Mouse (Mus musculus): ENCODE measurements around the gene Pabpn1. TPM values are rescaled to one million over a fixed set of nuclear protein-coding genes. Genes with fewer than 3 reads are reported as not detected.
A peak's percentile ranks its signal among the peaks of the same experiment; 100 is the strongest.

Pabpn1 gene
- polyA plus RNA-seq, 1 experiment from 2014 or later: 162 TPM

DNA sequence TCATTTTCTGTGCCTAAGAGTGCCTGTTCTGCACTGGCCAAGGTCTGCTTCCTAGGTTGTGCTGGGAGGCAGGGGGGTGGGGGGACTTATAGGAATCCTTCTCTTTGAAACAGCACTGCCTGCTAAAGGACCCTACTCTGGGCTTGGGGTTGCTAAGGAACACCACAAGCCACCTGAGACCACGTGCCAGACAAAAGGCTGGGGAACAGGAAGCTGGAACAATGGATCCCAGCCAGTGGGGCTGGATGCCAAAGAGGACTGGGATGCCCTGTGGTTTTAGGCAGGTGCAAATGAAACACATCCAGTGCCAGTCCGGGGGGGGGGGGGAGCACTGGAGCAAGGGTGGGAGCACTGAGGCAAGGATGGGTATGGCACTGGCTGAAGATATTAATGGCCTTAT, 38.1 kb downstream of the Pabpn1 start:
- no peak overlapping the region for H3K27ac ChIP-seq
- no peak overlapping the region for H3K4me3 ChIP-seq
- H3K36me3 ChIP-seq: no peaks in the 10 kb centered on the region
- peaks cover 45% of the 10 kb centered on the region for H3K4me1 ChIP-seq
- 26% methylated on average over 2 of the region's 2 CpGs for WGBS
- no peak for DNase-seq (ENCODE audit: low spot score)
- H3K9me3 ChIP-seq: no peaks in the 10 kb centered on the region
- peaks cover 28% of the 10 kb centered on the region; the same call in 1 of the 2 replicates for H3K27me3 ChIP-seq (ENCODE audit: insufficient read depth, poor library complexity, severe bottlenecking)

DNA sequence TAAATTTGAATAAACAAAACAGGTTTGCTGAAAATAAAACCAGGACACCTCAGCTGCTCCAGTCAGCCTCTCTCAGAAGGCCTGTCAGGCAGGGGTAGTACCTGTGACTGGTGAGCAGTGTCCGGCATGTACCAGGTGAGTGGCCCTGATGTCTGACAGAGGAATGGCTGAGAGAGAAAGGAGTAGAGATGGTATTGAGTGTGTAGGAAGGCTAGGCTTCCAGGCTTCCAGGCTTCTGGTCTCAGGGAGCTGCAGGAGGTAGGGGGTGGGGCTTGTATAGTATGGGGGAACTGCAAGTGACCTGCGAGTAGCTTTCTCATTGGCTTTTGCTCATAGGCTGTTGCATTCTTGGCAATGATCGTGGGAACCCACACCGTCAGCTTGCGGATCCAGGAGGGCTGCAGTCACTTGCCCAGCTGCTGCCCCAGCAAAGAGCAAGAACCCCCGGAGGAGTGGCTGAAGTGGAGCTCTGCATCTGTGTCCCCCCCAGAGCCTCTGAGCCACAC, 40.4 kb downstream of the Pabpn1 start, which contains the start of gene Il25:
Gene Il25, plus strand, starts transcription at position 51 of the 506 bp plus-strand sequence.
- no peak within 1 kb of the TSS for H3K4me3 ChIP-seq
- DNase-seq (ENCODE audit: low spot score): no peak
- H3K36me3 ChIP-seq: no peaks in the 10 kb centered on the region
- H3K27ac ChIP-seq: no peak within 1 kb of the TSS
- H3K4me1 ChIP-seq: peaks cover 34% of the 10 kb centered on the region
- no peaks in the 10 kb centered on the region for H3K9me3 ChIP-seq
- 34% methylated on average over 6 of the region's 6 CpGs for WGBS
- H3K27me3 ChIP-seq (ENCODE audit: insufficient read depth, poor library complexity, severe bottlenecking): peaks cover 20% of the 10 kb centered on the region

DNA sequence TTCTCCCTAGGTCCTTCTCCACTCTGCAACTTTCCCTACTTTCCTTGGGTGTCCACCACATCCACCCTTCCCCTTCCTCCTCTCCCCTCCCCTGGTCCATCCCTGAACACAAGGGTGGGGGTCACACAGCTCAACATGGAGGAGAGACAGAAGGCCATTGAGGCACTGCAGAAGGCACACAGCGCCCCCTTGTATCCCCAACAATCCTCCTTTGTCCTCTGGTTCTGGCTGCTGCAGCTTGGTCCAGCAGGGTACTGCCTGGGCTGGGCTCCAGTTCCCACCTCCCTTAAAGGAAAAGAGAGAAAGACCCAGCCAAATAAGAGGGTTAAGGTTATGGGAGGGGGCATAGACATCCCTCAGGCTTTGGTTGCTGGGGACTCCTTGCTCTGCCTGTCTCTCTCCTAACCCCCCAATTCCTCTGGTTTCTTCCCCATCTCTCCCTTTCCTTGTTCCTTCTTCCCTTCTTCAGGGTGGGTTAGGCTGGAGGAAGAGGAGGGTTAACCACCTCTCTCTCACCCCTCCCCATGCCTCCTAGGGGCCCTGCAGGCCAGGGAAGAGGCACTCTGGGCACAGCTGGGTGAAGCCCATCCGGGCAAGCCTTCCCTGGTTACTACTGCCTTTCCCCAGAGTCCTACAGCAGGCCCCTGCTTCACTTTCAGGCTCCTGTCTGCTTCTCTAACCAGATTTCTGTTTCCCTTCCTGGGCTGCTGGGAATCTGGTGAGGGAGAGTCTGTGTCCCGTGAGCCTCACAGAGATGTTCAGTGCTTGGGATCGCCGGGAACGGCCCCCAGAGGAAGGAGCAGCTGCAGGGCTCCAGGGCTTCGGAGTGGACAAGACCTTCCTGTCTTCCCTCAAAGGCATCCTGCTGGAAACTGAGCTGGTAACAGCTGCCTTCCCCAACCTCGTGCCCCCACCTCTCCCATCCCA, 43.9 kb downstream of the Pabpn1 start, which contains the start of gene Cmtm5:
Gene Cmtm5, plus strand, starts transcription at position 358 of the 927 bp plus-strand sequence.
- peak within 1 kb of the TSS; percentile 62 for H3K27ac ChIP-seq
- no peak for DNase-seq (ENCODE audit: low spot score)
- no peaks in the 10 kb centered on the region for H3K9me3 ChIP-seq
- 34% methylated on average over 8 of the region's 8 CpGs for WGBS
- H3K27me3 ChIP-seq (ENCODE audit: insufficient read depth, poor library complexity, severe bottlenecking): peaks cover 9% of the 10 kb centered on the region
- H3K36me3 ChIP-seq: peaks cover 10% of the 10 kb centered on the region
- H3K4me3 ChIP-seq: 0 out of 2 replicates have a peak within 1 kb of the TSS, but pooled peaks have one; percentile 9
- peaks cover 22% of the 10 kb centered on the region for H3K4me1 ChIP-seq

- Histone ChIP-seq H3K4me1 (peaks cover 22% of the 10 kb centered on the region), H3K36me3 (peaks cover 16% of the 10 kb centered on the region), H3K27ac (no peak overlapping the region), H3K27me3 (ENCODE audit: insufficient read depth, poor library complexity, severe bottlenecking) (peaks cover 9% of the 10 kb centered on the region), H3K4me3 (no peak overlapping the region), H3K9me3 (no peaks in the 10 kb centered on the region)
- no peak for DNase-seq (ENCODE audit: low spot score)
- 30% methylated on average over 6 of the region's 6 CpGs for WGBS
These were observed 44.5 kb downstream of the Pabpn1 start for GRCm38 (mm10) chr14:54936831-54937160.

- Histone ChIP-seq H3K4me3 (no peak overlapping the region), H3K9me3 (no peaks in the 10 kb centered on the region), H3K4me1 (peaks cover 21% of the 10 kb centered on the region), H3K36me3 (peaks cover 24% of the 10 kb centered on the region), H3K27me3 (ENCODE audit: insufficient read depth, poor library complexity, severe bottlenecking) (peaks cover 9% of the 10 kb centered on the region), H3K27ac (no peak overlapping the region)
- WGBS: 68% methylated on average over 16 of the region's 16 CpGs
- no peak for DNase-seq (ENCODE audit: low spot score)
These were observed 45.3 kb downstream of the Pabpn1 start for GRCm38 (mm10) chr14:54937361-54938182.

GRCm38 (mm10) chr14:54938431-54939219, 46.3 kb downstream of the Pabpn1 start:
- Histone ChIP-seq H3K27ac (0 out of 2 replicates have a peak overlapping the region, but pooled peaks have one; percentile 7), H3K4me1 (peaks cover 15% of the 10 kb centered on the region), H3K9me3 (no peaks in the 10 kb centered on the region), H3K27me3 (ENCODE audit: insufficient read depth, poor library complexity, severe bottlenecking) (peaks cover 9% of the 10 kb centered on the region), H3K4me3 (no peak overlapping the region), H3K36me3 (peaks cover 35% of the 10 kb centered on the region)
- WGBS: 61% methylated on average over 15 of the region's 15 CpGs
- no peak for DNase-seq (ENCODE audit: low spot score)

DNA sequence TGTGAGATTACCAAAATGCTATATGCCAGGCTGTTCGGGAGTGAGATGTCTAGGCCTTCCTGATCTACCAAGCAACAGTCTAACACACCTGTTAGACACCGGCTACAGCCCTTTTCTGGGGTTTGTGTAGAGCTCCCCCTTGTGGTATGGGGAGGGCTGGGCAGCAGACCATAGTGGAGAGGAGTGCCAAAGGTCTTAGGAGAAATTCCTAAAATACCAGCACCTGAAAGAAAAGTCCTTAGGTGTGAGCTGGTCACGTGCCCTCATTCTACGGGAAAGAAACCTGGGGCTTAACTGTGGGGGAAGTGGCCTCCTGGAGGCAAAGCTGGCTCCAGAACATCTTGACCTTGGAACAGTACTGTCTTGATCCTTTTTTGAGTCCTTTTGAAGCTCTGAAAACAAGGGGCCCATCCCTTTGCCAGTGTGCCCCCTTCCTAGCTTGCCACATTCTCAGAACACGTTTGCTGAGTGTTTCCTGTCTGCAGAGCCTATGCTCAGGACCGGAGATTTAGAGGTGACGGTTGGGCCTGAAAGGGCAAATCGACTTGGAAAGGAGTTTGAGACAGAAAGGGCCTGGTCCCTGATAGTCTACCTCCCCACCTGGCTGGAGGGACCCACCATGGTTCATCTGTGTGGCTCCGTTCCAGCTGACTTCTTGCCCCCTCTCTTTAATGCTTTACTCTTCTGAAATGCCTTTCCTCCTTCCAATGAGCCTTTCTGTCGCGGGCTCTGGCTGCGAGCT, 47.3 kb downstream of the Pabpn1 start:
- 37% methylated on average over 12 of the region's 12 CpGs for WGBS
- Histone ChIP-seq H3K4me1 (peaks cover 15% of the 10 kb centered on the region), H3K27ac (no peak overlapping the region), H3K27me3 (ENCODE audit: insufficient read depth, poor library complexity, severe bottlenecking) (peaks cover 9% of the 10 kb centered on the region), H3K36me3 (peaks cover 43% of the 10 kb centered on the region), H3K4me3 (no peak overlapping the region), H3K9me3 (no peaks in the 10 kb centered on the region)
- no peak for DNase-seq (ENCODE audit: low spot score)

DNA sequence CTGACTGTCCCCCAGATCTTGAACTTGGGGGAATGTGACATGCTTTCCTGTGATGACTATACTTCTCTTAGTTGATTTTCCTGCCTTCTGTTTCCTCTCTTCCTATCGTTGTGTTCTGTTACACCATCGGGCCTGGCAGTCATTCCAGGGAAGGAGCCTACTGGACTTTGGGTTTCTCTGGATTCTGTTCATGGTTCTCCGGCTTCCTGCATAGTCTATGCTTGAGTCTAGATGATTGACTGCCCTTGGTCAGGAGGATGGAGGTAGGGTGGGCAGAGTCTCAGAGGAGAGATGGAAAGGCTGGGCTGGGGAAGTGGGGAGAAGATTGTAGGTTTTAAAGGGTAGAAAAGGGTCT, 47.9 kb downstream of the Pabpn1 start:
- no peak for DNase-seq (ENCODE audit: low spot score)
- no peak overlapping the region for H3K27ac ChIP-seq
- WGBS: 55% methylated on average over 3 of the region's 3 CpGs
- H3K9me3 ChIP-seq: no peaks in the 10 kb centered on the region
- peaks cover 4% of the 10 kb centered on the region for H3K27me3 ChIP-seq (ENCODE audit: insufficient read depth, poor library complexity, severe bottlenecking)
- H3K36me3 ChIP-seq: peaks cover 49% of the 10 kb centered on the region
- peaks cover 13% of the 10 kb centered on the region for H3K4me1 ChIP-seq
- H3K4me3 ChIP-seq: no peak overlapping the region

DNA sequence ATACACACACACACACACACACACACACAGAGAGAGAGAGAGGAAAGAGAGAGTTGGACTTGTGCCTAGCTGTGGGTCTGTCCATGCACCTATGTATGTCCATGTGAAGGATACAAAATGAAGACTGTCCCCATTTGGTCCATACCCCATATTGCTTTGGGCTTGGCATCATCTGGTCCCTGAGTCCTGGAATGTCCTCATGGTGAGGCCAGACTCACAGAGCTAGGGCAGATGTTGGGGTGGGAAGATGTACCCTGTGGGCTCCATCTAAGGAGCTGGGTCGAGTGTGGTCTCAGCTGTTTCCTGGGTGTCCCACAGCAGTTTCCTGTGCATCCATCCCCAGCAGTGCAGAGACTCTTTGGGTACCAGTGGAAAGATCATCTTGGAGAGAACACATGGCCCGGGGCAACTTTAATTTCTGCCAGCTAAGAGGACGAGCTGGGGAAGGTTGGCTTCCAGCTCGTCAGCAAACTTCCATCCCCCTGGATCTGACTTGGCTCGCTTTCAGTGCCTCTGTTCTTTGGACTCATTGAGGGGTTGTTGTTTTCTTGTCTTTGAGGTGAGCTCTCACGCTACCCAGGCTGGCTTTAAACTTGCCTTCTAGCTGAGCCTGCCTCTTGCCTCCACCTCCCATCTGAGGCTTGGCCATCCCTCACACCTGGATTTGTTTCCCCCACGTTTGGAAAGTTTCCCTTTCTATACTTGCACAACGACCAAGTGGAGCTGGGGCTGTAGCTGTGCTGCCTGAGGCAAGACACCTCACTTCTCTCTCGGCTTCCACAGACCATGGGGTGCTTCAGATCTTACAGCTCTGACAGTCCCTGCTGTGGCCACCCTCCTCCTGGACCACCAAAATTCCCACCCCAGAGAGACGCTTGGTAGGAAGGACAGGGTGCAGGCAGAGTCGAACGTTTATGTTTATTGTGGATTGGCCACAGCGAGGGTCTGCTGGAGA, 49.0 kb downstream of the Pabpn1 start:
- WGBS: 57% methylated on average over 13 of the region's 13 CpGs
- Histone ChIP-seq H3K27ac (no peak overlapping the region), H3K36me3 (peaks cover 60% of the 10 kb centered on the region), H3K4me3 (no peak overlapping the region), H3K27me3 (ENCODE audit: insufficient read depth, poor library complexity, severe bottlenecking) (no peaks in the 10 kb centered on the region; the same call in 1 of the 2 replicates), H3K4me1 (peaks cover 8% of the 10 kb centered on the region), H3K9me3 (no peaks in the 10 kb centered on the region)
- DNase-seq (ENCODE audit: low spot score): no peak

DNA sequence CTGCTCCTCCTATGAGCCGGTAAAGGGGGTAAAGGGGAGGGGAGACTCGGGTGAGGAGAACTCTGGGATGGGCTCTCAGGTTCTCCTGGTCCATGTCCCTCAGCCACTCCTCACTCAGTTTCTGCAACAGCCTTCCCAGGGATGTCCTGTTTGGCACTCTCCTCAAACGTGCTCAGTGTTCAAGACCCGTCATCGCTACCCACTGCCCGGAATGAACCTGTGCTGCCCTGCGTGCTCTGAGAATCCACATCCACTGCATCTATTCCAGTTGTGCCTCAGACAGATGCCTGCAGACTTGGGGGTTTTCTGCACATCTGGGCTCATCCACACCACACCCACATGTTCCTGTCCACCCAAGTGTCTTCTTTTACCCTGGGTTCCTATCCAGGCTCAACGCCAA, 50.2 kb downstream of the Pabpn1 start:
- DNase-seq (ENCODE audit: low spot score): no peak
- no peaks in the 10 kb centered on the region for H3K27me3 ChIP-seq (ENCODE audit: insufficient read depth, poor library complexity, severe bottlenecking)
- 0 out of 2 replicates have a peak, but pooled peaks cover 3% of the 10 kb centered on the region for H3K4me1 ChIP-seq
- peaks cover 71% of the 10 kb centered on the region for H3K36me3 ChIP-seq
- H3K27ac ChIP-seq: no peak overlapping the region
- H3K9me3 ChIP-seq: no peaks in the 10 kb centered on the region
- 69% methylated on average over 8 of the region's 8 CpGs for WGBS
- H3K4me3 ChIP-seq: no peak overlapping the region

DNA sequence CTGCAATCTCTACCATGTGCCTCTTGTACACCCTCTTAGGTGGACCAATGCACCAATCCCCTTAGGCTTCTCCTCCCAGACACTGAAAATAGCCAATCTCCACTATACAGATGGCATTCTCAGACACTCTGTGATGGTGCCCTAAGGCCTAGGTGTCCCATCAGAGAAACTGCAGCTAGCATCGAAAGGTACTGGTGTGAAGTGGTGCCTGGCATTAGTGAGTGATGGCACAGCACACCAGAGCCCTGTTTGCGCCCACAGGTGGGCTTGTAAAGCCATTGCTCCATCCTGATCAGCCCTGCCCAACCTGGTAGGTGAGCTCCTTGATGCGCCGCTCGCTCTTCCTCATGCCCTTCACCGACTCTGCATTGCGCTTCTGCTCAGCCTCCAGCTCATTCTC, 51.7 kb downstream of the Pabpn1 start:
- Histone ChIP-seq H3K4me3 (no peak overlapping the region), H3K36me3 (peaks cover 86% of the 10 kb centered on the region), H3K9me3 (no peaks in the 10 kb centered on the region), H3K27ac (no peak overlapping the region), H3K4me1 (peaks cover 9% of the 10 kb centered on the region; the same call in 1 of the 2 replicates), H3K27me3 (ENCODE audit: insufficient read depth, poor library complexity, severe bottlenecking) (no peaks in the 10 kb centered on the region)
- WGBS: 87% methylated on average over 7 of the region's 7 CpGs
- no peak for DNase-seq (ENCODE audit: low spot score)
